Mouse (Mus musculus): ENCODE data around the gene Nfkb2. TPM values are rescaled to one million over a fixed set of nuclear protein-coding genes. Genes with fewer than 3 reads are reported as not detected.
A peak's percentile ranks its signal among the peaks of the same experiment; 100 is the strongest.

The Nfkb2 gene
- polyA plus RNA-seq, 1 experiment from 2014 or later: 6.0 TPM

GRCm38 (mm10) chr19:46356701-46357138 is 52.6 kb downstream of the Nfkb2 start:
- H3K4me1 ChIP-seq (replicated peaks; ENCODE audit: control insufficient read depth, insufficient read depth, low read length): peaks cover 6% of the 10 kb centered on the region; the same call in 1 of the 2 replicates
- H3K27me3 ChIP-seq (replicated peaks; ENCODE audit: control insufficient read depth, insufficient read depth, low read length): no peaks in the 10 kb centered on the region
- DNase-seq (ENCODE audit: low spot score): peak; percentile 85
- WGBS: under 1% methylated on average over 29 of the region's 29 CpGs
- peak overlapping the region; percentile 70 for H3K4me3 ChIP-seq (ENCODE audit: low read depth, low read length)
- no peak overlapping the region; the same call in none of the 2 replicates for H3K27ac ChIP-seq (ENCODE audit: low read depth, low read length)
- peak overlapping the region; percentile 78 for H3K9ac ChIP-seq (ENCODE audit: low read depth, low read length)
- no peaks in the 10 kb centered on the region for H3K9me3 ChIP-seq (ENCODE audit: control insufficient read depth, low read length)
- peak overlapping the region; percentile 99 for H3K4me2 ChIP-seq
- no peaks in the 10 kb centered on the region for H3K36me3 ChIP-seq (ENCODE audit: control insufficient read depth, insufficient read depth, low read length)
- peak; percentile 89 for ATAC-seq (replicated peaks; ENCODE audit: low FRiP score)

GRCm38 (mm10) chr19:46357344-46358280 is 53.5 kb downstream of the Nfkb2 start:
- ATAC-seq (replicated peaks; ENCODE audit: low FRiP score): peak; percentile 61; the same call in 1 of the 2 replicates
- WGBS: 12% methylated on average over 25 of the region's 25 CpGs

GRCm38 (mm10) chr19:46358381-46358780 is 54.3 kb downstream of the Nfkb2 start:
- Histone ChIP-seq H3K9me3 (ENCODE audit: control insufficient read depth, low read length) (no peaks in the 10 kb centered on the region), H3K4me3 (ENCODE audit: low read depth, low read length) (peak overlapping the region; percentile 70), H3K9ac (ENCODE audit: low read depth, low read length) (peak overlapping the region; percentile 78; the same call in 1 of the 2 replicates), H3K27me3 (replicated peaks; ENCODE audit: control insufficient read depth, insufficient read depth, low read length) (no peaks in the 10 kb centered on the region), H3K36me3 (ENCODE audit: control insufficient read depth, insufficient read depth, low read length) (no peaks in the 10 kb centered on the region), H3K4me1 (replicated peaks; ENCODE audit: control insufficient read depth, insufficient read depth, low read length) (0 out of 2 replicates have a peak, but pooled peaks cover 3% of the 10 kb centered on the region), H3K4me2 (peak overlapping the region; percentile 99), H3K27ac (ENCODE audit: low read depth, low read length) (peak overlapping the region; percentile 71)
- DNase-seq (ENCODE audit: low spot score): no peak
- 43% methylated on average over 4 of the region's 4 CpGs for WGBS
- ATAC-seq (replicated peaks; ENCODE audit: low FRiP score): peak; percentile 10; the same call in 1 of the 2 replicates

More at GRCm38 (mm10) chr19:46357344-46358280, 53.5 kb downstream of the Nfkb2 start:
- peak overlapping the region; percentile 71 for H3K27ac ChIP-seq (ENCODE audit: low read depth, low read length)
- no peak for DNase-seq (ENCODE audit: low spot score)
- H3K9ac ChIP-seq (ENCODE audit: low read depth, low read length): peak overlapping the region; percentile 78
- peak overlapping the region; percentile 99 for H3K4me2 ChIP-seq
- H3K4me1 ChIP-seq (replicated peaks; ENCODE audit: control insufficient read depth, insufficient read depth, low read length): peaks cover 5% of the 10 kb centered on the region; the same call in 1 of the 2 replicates
- no peaks in the 10 kb centered on the region for H3K9me3 ChIP-seq (ENCODE audit: control insufficient read depth, low read length)
- no peaks in the 10 kb centered on the region for H3K27me3 ChIP-seq (replicated peaks; ENCODE audit: control insufficient read depth, insufficient read depth, low read length)
- peak overlapping the region; percentile 70 for H3K4me3 ChIP-seq (ENCODE audit: low read depth, low read length)
- H3K36me3 ChIP-seq (ENCODE audit: control insufficient read depth, insufficient read depth, low read length): no peaks in the 10 kb centered on the region

MicroRNAs encoded within 50 kb of the gene (microRNA counts, 519-probe panel; counts per million panel counts)
- microRNA mmu-miR-146b: not detected

Small RNA genes within 50 kb of the gene (microRNA-seq; reads per million reads assigned to microRNA genes)
- not detected for gene Mir146b (ENCODE audit: borderline number of aligned reads)

Other genes starting within 250 kb of the Nfkb2 start
- gene Nolc1, start 228.5 kb upstream of the Nfkb2 start, polyA plus RNA-seq (2014; fragmentation: Nextera tagmentation; extraction: Ambion mirVana): 211 TPM in 2 replicates
- not detected in 2 replicates for gene Elovl3, start 172.4 kb upstream of the Nfkb2 start, polyA plus RNA-seq (2014; fragmentation: Nextera tagmentation; extraction: Ambion mirVana)
- 0.47 and 0.55 TPM in 2 replicates for gene Pitx3, start 156.0 kb upstream of the Nfkb2 start, polyA plus RNA-seq (2014; fragmentation: Nextera tagmentation; extraction: Ambion mirVana)
- gene Gbf1, start 151.8 kb upstream of the Nfkb2 start, polyA plus RNA-seq (2014; fragmentation: Nextera tagmentation; extraction: Ambion mirVana): 30.8 and 31.1 TPM in 2 replicates
- gene Psd, start 22.8 kb downstream of the Nfkb2 start, polyA plus RNA-seq (2014; fragmentation: Nextera tagmentation; extraction: Ambion mirVana): 11.9 and 12.4 TPM in 2 replicates
- gene Fbxl15, start 23.9 kb downstream of the Nfkb2 start, polyA plus RNA-seq (2014; fragmentation: Nextera tagmentation; extraction: Ambion mirVana): 15.7 and 16.4 TPM in 2 replicates
- 151 and 153 TPM in 2 replicates for gene Cuedc2, start 34.4 kb downstream of the Nfkb2 start, polyA plus RNA-seq (2014; fragmentation: Nextera tagmentation; extraction: Ambion mirVana)
- gene Mfsd13a, start 36.8 kb downstream of the Nfkb2 start, polyA plus RNA-seq (2014; fragmentation: Nextera tagmentation; extraction: Ambion mirVana): 21.9 and 25.4 TPM in 2 replicates
- 0.87 and 1.5 TPM in 2 replicates for gene 2310034G01Rik, start 46.0 kb downstream of the Nfkb2 start, polyA plus RNA-seq (2014; fragmentation: Nextera tagmentation; extraction: Ambion mirVana)
- 90.6 and 103 TPM in 2 replicates for gene Actr1a, start 91.4 kb downstream of the Nfkb2 start, polyA plus RNA-seq (2014; fragmentation: Nextera tagmentation; extraction: Ambion mirVana)
- 22.8 and 24.7 TPM in 2 replicates for gene Sufu, start 92.6 kb downstream of the Nfkb2 start, polyA plus RNA-seq (2014; fragmentation: Nextera tagmentation; extraction: Ambion mirVana)
- gene Trim8, start 197.4 kb downstream of the Nfkb2 start, polyA plus RNA-seq (2014; fragmentation: Nextera tagmentation; extraction: Ambion mirVana): 22.9 and 24.1 TPM in 2 replicates